Mouse (Mus musculus): ENCODE data around the gene Srsf5.
"Not testable (repeated sequence)": the region's sequence is repeated elsewhere in the genome, so short reads cannot be mapped to it uniquely, and the experiment has no call there.

Srsf5 gene

GRCm38 (mm10) chr12:80945334-80945995 lies at the start of gene Srsf5:
Gene Srsf5 (plus strand): TSS chr12:80945504.
- in situ Hi-C loops (cut with MboI, MseI): no loop called here

GRCm38 (mm10) chr12:80909631-80910030 lies 35.7 kb upstream of the Srsf5 start:
- in situ Hi-C loops (cut with MboI, MseI): no loop called here

- in situ Hi-C loops (cut with MboI, MseI): no loop called here
Measured at GRCm38 (mm10) chr12:80917764-80918163, 27.5 kb upstream of the Srsf5 start.

- in situ Hi-C loops (cut with MboI, MseI): loop anchor here in 1 of 2 experiments (10.0 kb wide), 1 partner anchor 1194 kb away; no protein-coding TSS in a partner anchor
Measured at GRCm38 (mm10) chr12:80921301-80921700, 24.0 kb upstream of the Srsf5 start.

DNA sequence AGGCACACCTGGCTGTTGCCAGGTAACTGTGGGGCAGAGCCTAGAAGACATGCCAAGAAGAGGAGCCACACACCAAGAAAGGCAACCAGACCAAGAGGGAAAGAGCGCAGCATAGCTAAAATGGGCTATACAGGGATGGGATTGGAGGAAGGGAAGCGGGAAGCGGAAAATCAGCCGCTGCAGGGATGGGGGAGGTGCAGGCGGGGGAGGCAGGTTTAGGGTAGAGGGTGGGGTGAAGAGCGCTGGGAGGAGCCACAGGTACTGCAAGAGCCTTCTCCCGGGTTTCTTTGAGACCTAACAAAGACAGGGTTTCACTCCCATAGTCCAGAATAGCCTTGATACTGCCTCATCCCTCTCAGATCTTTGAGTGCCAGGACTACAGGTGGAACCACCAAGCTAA lies 22.4 kb upstream of the Srsf5 start:
- in situ Hi-C loops (cut with MboI, MseI): loop anchor here in 1 of 2 experiments (10.0 kb wide), 1 partner anchor 1192 kb away; no protein-coding TSS in a partner anchor

DNA sequence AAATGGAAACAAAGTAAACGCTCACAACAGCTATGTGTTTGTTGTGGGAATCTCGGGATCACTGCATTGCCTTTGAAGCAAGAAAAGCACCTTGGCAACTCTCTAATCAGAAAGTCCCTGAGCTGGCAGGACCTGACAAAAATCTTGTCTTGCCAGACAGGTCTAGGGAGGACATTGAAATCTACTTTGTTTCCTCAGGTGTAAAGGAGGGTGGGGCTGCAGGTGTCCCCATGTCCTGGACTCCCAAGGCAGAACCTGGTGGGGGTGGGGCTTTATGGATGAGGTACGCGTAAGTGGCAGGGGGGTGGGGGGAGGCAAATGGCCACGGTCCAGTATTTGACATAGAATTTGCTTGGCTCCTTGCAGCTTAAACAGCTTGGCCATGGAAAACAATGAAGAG lies 21.7 kb upstream of the Srsf5 start:
- in situ Hi-C loops (cut with MboI, MseI): loop anchor here in 1 of 2 experiments (10.0 kb wide), 1 partner anchor 1191 kb away; no protein-coding TSS in a partner anchor

GRCm38 (mm10) chr12:80924205-80924604 lies 21.1 kb upstream of the Srsf5 start:
- in situ Hi-C loops (cut with MboI, MseI): loop anchor here in 1 of 2 experiments (10.0 kb wide), 1 partner anchor 1191 kb away; no protein-coding TSS in a partner anchor

GRCm38 (mm10) chr12:80925919-80926318 lies 19.4 kb upstream of the Srsf5 start:
- in situ Hi-C loops (cut with MboI, MseI): loop anchor here in 1 of 2 experiments (10.0 kb wide), 1 partner anchor 1189 kb away; no protein-coding TSS in a partner anchor

DNA sequence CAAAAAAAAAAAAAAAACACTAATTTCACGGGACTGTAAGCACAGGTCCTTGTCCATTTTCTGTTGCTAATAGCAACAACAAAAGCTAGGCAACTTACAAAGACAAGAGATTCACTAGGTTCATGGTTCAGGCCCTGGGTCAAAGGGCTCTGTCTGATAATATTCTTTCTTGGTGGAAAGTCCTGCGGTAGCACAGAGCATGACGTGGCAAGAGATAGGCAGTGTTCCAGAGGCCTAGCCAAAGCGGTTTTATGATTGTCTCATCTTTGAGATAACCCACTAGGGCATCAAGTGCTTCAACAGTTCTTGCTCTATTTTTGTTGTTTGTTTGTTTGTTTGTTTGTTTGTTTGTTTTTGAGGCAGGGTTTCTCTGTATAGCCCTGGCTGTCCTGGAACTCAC lies 18.8 kb upstream of the Srsf5 start:
- in situ Hi-C loops (cut with MboI, MseI): loop anchor here in 1 of 2 experiments (10.0 kb wide), 1 partner anchor 1188 kb away; no protein-coding TSS in a partner anchor

- in situ Hi-C loops (cut with MboI, MseI): loop anchor here in 1 of 2 experiments (10.0 kb wide), 1 partner anchor 1187 kb away; no protein-coding TSS in a partner anchor
Measured at GRCm38 (mm10) chr12:80927518-80927917, 17.8 kb upstream of the Srsf5 start.

- in situ Hi-C loops (cut with MboI, MseI): loop anchor here in 1 of 2 experiments (10.0 kb wide), 1 partner anchor 1186 kb away; no protein-coding TSS in a partner anchor
Measured at GRCm38 (mm10) chr12:80928881-80929280, 16.4 kb upstream of the Srsf5 start.

DNA sequence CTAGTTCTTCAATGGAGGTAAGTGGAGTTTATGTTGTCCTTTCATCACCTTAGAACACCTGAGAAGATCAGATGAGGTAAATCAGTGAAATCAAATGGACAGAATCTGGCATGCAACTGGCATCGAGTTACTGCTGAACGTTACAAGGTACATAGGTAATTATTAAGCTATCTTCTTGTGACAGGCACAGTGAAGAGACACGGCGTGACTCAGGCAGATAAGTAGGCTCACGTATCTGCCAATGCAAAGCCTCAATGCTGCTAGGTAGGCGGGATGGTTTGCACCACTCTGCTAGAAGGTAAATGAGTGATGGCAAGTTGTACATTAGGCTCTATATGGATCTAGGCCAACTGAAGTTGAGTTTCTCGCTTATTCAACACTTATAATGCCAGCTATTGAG lies 15.2 kb upstream of the Srsf5 start:
- in situ Hi-C loops (cut with MboI, MseI): no loop called here

- in situ Hi-C loops (cut with MboI, MseI): no loop called here
Measured at GRCm38 (mm10) chr12:80931402-80932140, 13.7 kb upstream of the Srsf5 start.

GRCm38 (mm10) chr12:80932865-80933264 lies 12.4 kb upstream of the Srsf5 start:
- in situ Hi-C loops (cut with MboI, MseI): no loop called here

DNA sequence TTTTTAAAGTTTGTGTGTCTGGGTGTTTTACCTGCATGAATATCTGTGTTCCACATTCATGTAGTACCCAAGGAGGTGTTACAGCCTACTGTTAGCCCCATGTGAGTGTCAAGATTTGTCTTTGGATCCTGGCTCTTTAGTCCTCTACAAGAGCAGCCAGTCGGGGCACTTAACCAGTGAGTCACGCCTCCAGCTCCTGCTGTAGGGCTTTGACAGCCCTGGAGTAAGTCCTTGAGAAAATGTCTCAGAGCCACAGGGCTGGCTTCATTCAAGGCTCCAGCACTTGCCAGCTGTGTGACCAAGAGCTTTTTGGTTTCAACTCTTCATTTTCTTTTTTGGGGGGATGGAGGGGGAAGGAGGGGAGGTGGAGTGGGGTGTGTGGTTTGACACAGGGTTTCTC lies 8.6 kb upstream of the Srsf5 start:
- in situ Hi-C loops (cut with MboI, MseI): no loop called here

DNA sequence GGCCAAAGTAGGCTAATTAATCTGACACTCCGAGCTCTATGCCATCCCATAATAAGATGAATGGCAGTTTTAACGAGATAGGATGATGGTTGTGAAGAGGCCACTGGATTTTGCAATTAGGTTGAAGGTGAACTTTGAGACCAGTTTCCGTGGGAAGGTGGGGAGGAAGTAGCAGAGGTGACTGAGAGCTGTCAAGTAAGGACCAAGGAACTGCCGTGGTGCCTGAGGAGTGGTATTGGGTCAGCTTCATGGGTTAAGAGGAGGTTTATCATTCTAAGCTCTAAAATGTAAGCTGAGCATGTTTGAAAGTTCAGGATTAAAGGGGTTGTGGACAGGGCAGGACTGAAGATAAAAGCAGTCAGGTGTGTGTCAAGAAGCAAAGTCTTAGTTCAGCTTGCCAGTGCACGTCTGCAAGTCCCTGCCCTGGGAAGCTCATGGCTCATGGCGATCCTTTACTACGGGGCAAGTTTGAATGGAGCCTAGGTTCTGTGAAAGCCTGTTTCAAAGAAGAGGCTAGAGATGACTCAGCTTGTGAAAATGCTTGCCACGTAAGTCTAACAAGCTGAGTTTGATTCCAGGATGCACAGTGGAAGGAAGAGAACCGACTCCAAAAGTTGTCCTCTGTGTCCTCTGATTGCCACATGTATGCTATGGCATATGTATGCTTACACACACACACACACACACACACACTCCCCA lies 7.8 kb upstream of the Srsf5 start:
- in situ Hi-C loops (cut with MboI, MseI): no loop called here

DNA sequence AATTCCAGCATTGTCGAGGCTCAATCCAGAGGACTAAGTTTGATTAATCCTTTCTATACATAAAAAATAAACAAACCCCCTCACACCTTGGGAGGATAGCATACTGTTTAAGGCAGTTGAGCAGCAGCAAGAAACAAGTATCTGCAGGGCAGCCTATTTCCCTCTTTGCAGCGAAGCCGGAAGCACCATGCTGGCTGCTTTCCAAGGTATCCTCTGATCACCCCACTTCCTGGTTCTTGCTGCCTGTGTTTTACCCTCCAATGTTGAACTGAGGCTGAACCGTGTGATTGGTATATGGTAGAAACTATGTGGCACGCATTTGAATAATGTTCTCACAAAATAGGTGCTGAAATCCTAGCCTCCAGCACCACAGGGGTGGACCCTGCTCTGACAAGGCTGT lies 6.7 kb upstream of the Srsf5 start:
- in situ Hi-C loops (cut with MboI, MseI): no loop called here

DNA sequence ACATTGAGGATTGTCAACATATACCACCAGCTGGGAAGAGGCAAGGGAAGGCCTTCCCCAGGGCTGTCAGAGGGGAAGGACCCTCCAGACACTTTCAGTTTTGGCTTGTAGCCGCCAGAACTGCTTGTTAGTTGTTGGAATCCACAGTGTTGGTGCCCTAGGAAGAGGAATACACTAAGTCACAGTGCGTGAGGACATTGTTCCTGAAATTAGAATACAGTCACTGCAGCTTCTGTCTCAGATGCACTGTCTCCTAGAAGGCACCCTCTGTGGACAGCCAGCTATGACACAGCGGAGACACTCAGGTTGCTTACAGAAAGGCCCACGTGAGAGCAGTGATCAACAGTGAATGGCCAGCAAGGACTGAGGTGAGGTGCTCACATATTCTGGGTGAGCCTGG lies 6.1 kb upstream of the Srsf5 start:
- in situ Hi-C loops (cut with MboI, MseI): no loop called here

GRCm38 (mm10) chr12:80941886-80942285 lies 3.4 kb upstream of the Srsf5 start:
- in situ Hi-C loops (cut with MboI, MseI): no loop called here

DNA sequence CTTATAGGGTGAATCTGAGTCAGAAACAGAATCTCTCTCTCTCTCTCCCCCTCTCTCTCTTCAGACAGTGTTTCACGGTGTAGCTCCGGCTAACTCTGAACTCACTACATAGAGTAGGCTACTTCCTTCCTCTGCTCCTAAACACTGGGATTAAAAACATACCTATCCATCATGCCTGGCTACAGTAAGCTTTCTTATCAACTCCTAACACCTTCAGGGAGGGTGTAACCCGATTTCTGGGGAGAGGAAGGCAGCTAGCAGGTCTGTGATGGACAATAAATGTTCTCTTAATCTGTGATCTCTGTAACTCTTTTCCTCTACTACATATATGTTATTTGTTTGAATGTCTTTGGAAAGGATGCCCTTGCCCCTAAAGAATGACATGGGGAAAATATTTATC lies 1.9 kb upstream of the Srsf5 start:
- in situ Hi-C loops (cut with MboI, MseI): no loop called here

GRCm38 (mm10) chr12:80944204-80944603 lies 1.1 kb upstream of the Srsf5 start:
- in situ Hi-C loops (cut with MboI, MseI): no loop called here

DNA sequence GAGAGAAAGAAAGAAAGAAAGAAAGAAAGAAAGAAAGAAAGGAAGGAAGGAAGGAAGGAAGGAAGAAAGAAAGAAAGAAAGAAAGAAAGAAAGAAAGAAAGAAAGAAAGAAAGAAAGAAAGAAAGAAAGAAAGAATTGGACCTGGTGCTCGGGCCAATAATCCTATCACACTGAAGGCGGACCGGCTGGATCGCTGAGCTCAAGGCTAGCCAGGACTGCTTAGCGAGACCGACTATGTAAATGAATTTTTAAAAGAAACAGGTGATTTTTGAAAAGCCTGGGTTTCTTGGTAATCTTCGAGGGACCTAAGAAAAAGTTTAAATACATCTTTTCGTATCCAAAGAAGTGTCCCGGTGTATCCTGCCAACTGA lies 356 bp upstream of the Srsf5 start:
- in situ Hi-C loops (cut with MboI, MseI): not testable (repeated sequence)

Measured in T-helper 17 cell (primary cell).